10 mouse cellular contexts compared by ENCODE assay signal in the genomic region with DNA sequence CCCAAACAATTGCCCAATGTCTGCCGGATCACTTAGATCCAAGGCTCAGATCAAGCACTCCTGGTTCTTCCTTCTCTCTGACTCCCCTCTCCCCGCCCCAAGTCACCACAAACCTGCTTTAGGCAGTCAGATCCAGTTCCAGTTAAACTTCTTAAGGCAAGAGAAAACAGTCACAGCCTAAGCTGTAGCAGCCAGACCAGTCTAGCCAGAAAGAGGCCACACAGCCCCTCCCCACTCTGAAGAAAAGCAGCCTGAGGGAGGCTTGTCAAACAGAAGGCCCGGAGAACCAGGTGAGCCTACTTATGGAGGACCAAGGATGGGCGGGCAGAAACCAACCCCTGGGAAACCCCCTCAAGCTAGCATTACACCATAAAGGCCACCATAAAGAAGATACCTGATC. TPM values are rescaled to one million over a fixed set of nuclear protein-coding genes. Genes with fewer than 3 reads are reported as not detected.
DNase-seq lines count a peak whose midpoint lies in the region; ATAC-seq lines count a peak whose summit lies in the region.
"Had no signal": no experiment of that assay in that cellular context is flagged by ENCODE, and none has a peak within 500 bp of the region (broad histone marks: within the 10 kb centered on the region; RNA-seq: fewer than 3 reads in every experiment).

No protein-coding gene starts in this region.

- peaks cover 31% of the 10 kb centered on the region for H3K4me1 ChIP-seq in intestine, embryonic 14.5 days (replicated peaks; ENCODE audit: control insufficient read depth, insufficient read depth, low read length)
- H3K4me1 ChIP-seq in limb, embryonic 11.5 days (ENCODE audit: control insufficient read depth, insufficient read depth, low read length): 0 out of 2 replicates have a peak, but pooled peaks cover 3% of the 10 kb centered on the region

- peak; percentile 38 to 71 for DNase-seq in urinary bladder, adult 18-20 months (ENCODE audit: low spot score in 2 of 2)
- DNase-seq in urinary bladder, adult 2 months (ENCODE audit: low spot score): no peak
- peak; percentile 65 for DNase-seq in intestine, embryonic 14.5 days (ENCODE audit: low spot score)
- DNase-seq in limb, embryonic 11.5 days (ENCODE audit: low spot score): peak; percentile 28
- peak; percentile 43 for DNase-seq in urinary bladder, postnatal 25 days (ENCODE audit: low spot score)
- DNase-seq in T-cell, adult 2 months (ENCODE audit: low spot score): no peak
- no peak for DNase-seq in right cerebral cortex, adult 2 months (ENCODE audit: low spot score in 2 of 2)
- DNase-seq in frontal cortex, postnatal 10 days (ENCODE audit: low spot score in 2 of 2): no peak

- H3K9ac ChIP-seq in intestine, embryonic 14.5 days (ENCODE audit: low read length): no peak overlapping the region
- no peak overlapping the region for H3K9ac ChIP-seq in limb, embryonic 11.5 days (ENCODE audit: low read length)
- H3K9ac ChIP-seq: neural tube, embryonic 15.5 days had no signal

- peak; percentile 53 for ATAC-seq in intestine, embryonic 14.5 days (replicated peaks; ENCODE audit: low FRiP score, low TSS enrichment, low read depth)
- ATAC-seq in limb, embryonic 11.5 days (ENCODE audit: insufficient number of reproducible peaks, low FRiP score, low TSS enrichment, low read depth): no peak
- ATAC-seq: inflammation-experienced regulatory T-cells, adult 6 months had no signal

- no peaks in the 10 kb centered on the region for H3K36me3 ChIP-seq in intestine, embryonic 14.5 days (ENCODE audit: control insufficient read depth, insufficient read depth, low read length)
- no peaks in the 10 kb centered on the region for H3K36me3 ChIP-seq in limb, embryonic 11.5 days (ENCODE audit: control insufficient read depth, insufficient read depth, low read length)
- H3K36me3 ChIP-seq: neural tube, embryonic 15.5 days had no signal

- no peak overlapping the region; the same call in 1 of the 2 replicates for H3K4me2 ChIP-seq in intestine, embryonic 14.5 days (ENCODE audit: low read length)
- no peak overlapping the region for H3K4me2 ChIP-seq in limb, embryonic 11.5 days (ENCODE audit: low read depth, severe bottlenecking)
- H3K4me2 ChIP-seq: neural tube, embryonic 15.5 days had no signal

- H3K27me3 ChIP-seq in intestine, embryonic 14.5 days (replicated peaks; ENCODE audit: control insufficient read depth, insufficient read depth, low read length): no peaks in the 10 kb centered on the region; the same call in 1 of the 2 replicates
- H3K27me3 ChIP-seq in limb, embryonic 11.5 days (ENCODE audit: control insufficient read depth, insufficient read depth, low read length): peaks cover 15% of the 10 kb centered on the region
- H3K27me3 ChIP-seq: neural tube, embryonic 15.5 days had no signal

- no peaks in the 10 kb centered on the region for H3K9me3 ChIP-seq in intestine, embryonic 14.5 days (ENCODE audit: control insufficient read depth, low read length)
- no peaks in the 10 kb centered on the region for H3K9me3 ChIP-seq in limb, embryonic 11.5 days (ENCODE audit: control insufficient read depth, low read length)
- H3K9me3 ChIP-seq: neural tube, embryonic 15.5 days had no signal

- no peak overlapping the region for H3K4me3 ChIP-seq in intestine, embryonic 14.5 days (ENCODE audit: low read depth, low read length)
- H3K4me3 ChIP-seq in limb, embryonic 11.5 days (ENCODE audit: low read depth, low read length): no peak overlapping the region
- H3K4me3 ChIP-seq: neural tube, embryonic 15.5 days had no signal

- peak overlapping the region; percentile 70 for H3K27ac ChIP-seq in intestine, embryonic 14.5 days (ENCODE audit: low read depth)
- H3K27ac ChIP-seq in limb, embryonic 11.5 days (replicated peaks; ENCODE audit: low read depth, low read length): no peak overlapping the region
- H3K27ac ChIP-seq: neural tube, embryonic 15.5 days had no signal

- 58% methylated on average over 4 of the region's 4 CpGs for WGBS in intestine, embryonic 14.5 days
- WGBS in limb, embryonic 11.5 days: 58% methylated on average over 4 of the region's 4 CpGs

RNA-seq across cellular contexts. Expression of a gene that starts 4.6 kb away (rescaled TPM):
- 64.8 and 68.0 TPM in 2 replicates for polyA plus RNA-seq in urinary bladder, adult 2 months (2012; rRNA removed)
- 22.3 and 23.3 TPM in 2 replicates for polyA plus RNA-seq in intestine, embryonic 14.5 days (2014; fragmentation: Nextera tagmentation; extraction: Ambion mirVana)
- 8.7 and 9.5 TPM in 2 replicates for polyA plus RNA-seq in limb, embryonic 11.5 days (2014; fragmentation: Nextera tagmentation; extraction: Ambion mirVana)
- polyA plus RNA-seq: inflammation-experienced regulatory T-cells, adult 6 months had no signal

RNA-seq across cellular contexts. Expression of a gene that starts 22.8 kb away (rescaled TPM):
- 22.1 and 22.4 TPM in 2 replicates for polyA plus RNA-seq in urinary bladder, adult 2 months (2012; rRNA removed)
- polyA plus RNA-seq in intestine, embryonic 14.5 days (2014; fragmentation: Nextera tagmentation; extraction: Ambion mirVana): 85.8 and 98.3 TPM in 2 replicates
- 5.2 and 6.3 TPM in 2 replicates for polyA plus RNA-seq in limb, embryonic 11.5 days (2014; fragmentation: Nextera tagmentation; extraction: Ambion mirVana)
- polyA plus RNA-seq: inflammation-experienced regulatory T-cells, adult 6 months had no signal

RNA-seq across cellular contexts. Expression of a gene that starts 52.7 kb away (rescaled TPM):
- 18.3 and 19.3 TPM in 2 replicates for polyA plus RNA-seq in urinary bladder, adult 2 months (2012; rRNA removed)
- 39.3 and 44.6 TPM in 2 replicates for polyA plus RNA-seq in intestine, embryonic 14.5 days (2014; fragmentation: Nextera tagmentation; extraction: Ambion mirVana)
- polyA plus RNA-seq in limb, embryonic 11.5 days (2014; fragmentation: Nextera tagmentation; extraction: Ambion mirVana): 47.6 and 48.8 TPM in 2 replicates

RNA-seq across cellular contexts. Expression of a gene that starts 52.8 kb away (rescaled TPM):
- 130 and 145 TPM in 2 replicates for polyA plus RNA-seq in urinary bladder, adult 2 months (2012; rRNA removed)
- polyA plus RNA-seq in intestine, embryonic 14.5 days (2014; fragmentation: Nextera tagmentation; extraction: Ambion mirVana): 143 and 146 TPM in 2 replicates
- polyA plus RNA-seq in limb, embryonic 11.5 days (2014; fragmentation: Nextera tagmentation; extraction: Ambion mirVana): 88.9 and 91.2 TPM in 2 replicates

Comparison
In these comparisons a context has a peak if more than half of its experiments do, and no peak if none do; other contexts are left out.
1. DNase-seq: peak in urinary bladder, adult 18-20 months (2 of 2), intestine, embryonic 14.5 days (single experiment), limb, embryonic 11.5 days (single experiment) and urinary bladder, postnatal 25 days (single experiment); none in urinary bladder, adult 2 months (single experiment), T-cell, adult 2 months (single experiment), right cerebral cortex, adult 2 months (0 of 2) and frontal cortex, postnatal 10 days (0 of 2).